Mouse (Mus musculus): ENCODE measurements around the gene Fam173b.

- TF ChIP-seq CTCF (IDR thresholded peaks at IDR 0.05; ENCODE audit: low read depth): no peak
- TF ChIP-seq EP300 (IDR thresholded peaks at IDR 0.05; ENCODE audit: low read depth): no peak
Observed at GRCm38 (mm10) chr15:31583304-31584085, 18.2 kb upstream of the Fam173b start.
